Mouse (Mus musculus) embryonic facial prominence, embryonic 14.5 days (tissue): ENCODE results near the gene Bloc1s6. TPM values are rescaled to one million over a fixed set of nuclear protein-coding genes. Genes with fewer than 3 reads are reported as not detected.

Experiments
- ATAC-seq: fragments of 200-750 bp; cut with Nextera tagmentation; 2 replicates; pipeline ENCODE4 v1.8.0; 2017; ENCODE audit warnings: low read depth, moderate number of reproducible peaks, moderate TSS enrichment
- DNase-seq: peaks from one replicate; pipeline ENCODE4 v3.0.0-alpha.2; 2015; ENCODE audit warnings: low spot score
- H3K27ac ChIP-seq: fragments of 300-500 bp; sonication (generic); replicated peaks from 2 replicates; pipeline ENCODE4 v1.5.1; 2014; ENCODE audit warnings: low read depth, mild to moderate bottlenecking, low read length, moderate library complexity
- H3K27me3 ChIP-seq: fragments of 300-500 bp; sonication (generic); replicated peaks from 2 replicates; pipeline ENCODE4 v1.6.1; 2014; ENCODE audit warnings: low read length; ENCODE audit not compliant: control insufficient read depth, insufficient read depth
- H3K36me3 ChIP-seq: fragments of 300-500 bp; sonication (generic); 2 replicates; pipeline ENCODE4 v1.6.1; 2014; ENCODE audit warnings: low read length, mixed read lengths; ENCODE audit not compliant: control insufficient read depth, insufficient read depth
- H3K4me1 ChIP-seq: fragments of 300-500 bp; sonication (generic); 2 replicates; pipeline ENCODE4 v1.6.1; 2014; ENCODE audit warnings: antibody characterized with exemption, low read length; ENCODE audit not compliant: control insufficient read depth, insufficient read depth
- H3K4me2 ChIP-seq: fragments of 300-500 bp; sonication (generic); 2 replicates; pipeline ENCODE4 v1.6.1; 2014; ENCODE audit warnings: low read depth, mild to moderate bottlenecking, low read length, moderate library complexity, mixed read lengths
- H3K4me3 ChIP-seq: fragments of 300-500 bp; sonication (generic); 2 replicates; pipeline ENCODE4 v1.5.1; 2014; ENCODE audit warnings: low read depth, mild to moderate bottlenecking, low read length
- H3K9ac ChIP-seq: fragments of 300-500 bp; sonication (generic); 2 replicates; pipeline ENCODE4 v1.6.1; 2014; ENCODE audit warnings: low read depth, mild to moderate bottlenecking, low read length, moderate library complexity, mixed read lengths
- H3K9me3 ChIP-seq: fragments of 300-500 bp; sonication (generic); 2 replicates; pipeline ENCODE4 v1.6.1; 2016; ENCODE audit warnings: low read length; ENCODE audit not compliant: control insufficient read depth
- WGBS: fragments of 180-500 bp; shearing (Covaris S2); extraction: QIAGEN DNeasy Blood & Tissue Kit; methylation state at CpG from one replicate; pipeline ENCODE4 v1.1.7; 2014; 5-methylcytosine and 5-hydroxymethylcytosine counted together
- polyA plus RNA-seq: library from polyadenylated mRNA; unstranded; fragments of >200 nt; fragmentation: Nextera tagmentation; extraction: Ambion mirVana; gene quantifications from 2 replicates; pipeline ENCODE4 v1.2.1, GENCODE M21; 2014

Gene Bloc1s6
- polyA plus RNA-seq, 1 experiment from 2014 or later, result 41.5 TPM

DNA sequence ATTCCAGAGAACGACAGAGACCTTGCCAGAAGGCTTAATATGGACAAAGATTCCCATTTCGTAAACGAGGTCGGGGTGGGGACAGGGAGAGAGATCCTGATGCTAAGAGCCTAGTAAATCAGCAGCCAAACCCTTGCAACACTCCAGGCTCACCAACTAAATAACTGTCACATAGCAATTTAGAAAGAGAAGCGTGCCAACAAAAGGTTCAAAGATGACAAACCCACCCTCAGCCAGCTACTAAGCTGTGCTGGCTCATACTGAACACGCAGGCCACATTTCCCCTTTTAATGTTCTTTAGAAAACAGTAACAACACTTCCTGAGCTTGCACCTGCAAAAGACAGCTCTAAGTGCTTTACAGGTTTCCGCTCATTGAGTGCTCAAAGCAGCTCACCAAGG lies 51.0 kb downstream of the Bloc1s6 start:
- H3K9me3 ChIP-seq, result no peaks in the 10 kb centered on the region
- no peaks in the 10 kb centered on the region for H3K27me3 ChIP-seq
- no peaks in the 10 kb centered on the region for H3K36me3 ChIP-seq
- no peak overlapping the region for H3K9ac ChIP-seq
- H3K27ac ChIP-seq, result no peak overlapping the region
- H3K4me3 ChIP-seq, result no peak overlapping the region
- no peaks in the 10 kb centered on the region for H3K4me1 ChIP-seq
- H3K4me2 ChIP-seq, result no peak overlapping the region
- 82% methylated on average over 7 of the region's 7 CpGs for WGBS
- DNase-seq (no peak), ATAC-seq (no peak)

DNA sequence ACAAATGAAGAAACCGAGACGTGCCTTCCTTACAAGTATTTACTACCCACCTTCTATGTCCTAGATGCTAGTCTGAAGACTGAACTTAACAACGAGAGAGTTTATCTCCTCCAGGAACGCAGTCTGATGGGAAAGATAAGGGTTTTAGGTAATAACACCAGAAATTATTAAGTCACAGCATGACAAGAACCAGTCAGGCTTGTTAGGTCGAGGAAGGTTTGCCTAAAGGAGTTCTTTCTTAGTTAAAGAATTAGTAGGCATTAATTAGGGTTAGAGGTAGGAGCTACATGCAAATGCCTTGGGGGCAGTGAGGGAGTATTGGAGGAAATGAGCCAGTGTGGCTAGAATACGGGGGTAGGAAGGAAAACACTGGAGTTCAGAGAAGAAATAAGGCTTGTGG lies 51.4 kb downstream of the Bloc1s6 start:
- no peaks in the 10 kb centered on the region for H3K4me1 ChIP-seq
- H3K4me2 ChIP-seq, result no peak overlapping the region
- ATAC-seq (no peak), DNase-seq (no peak)
- H3K4me3 ChIP-seq, result no peak overlapping the region
- no peaks in the 10 kb centered on the region for H3K36me3 ChIP-seq
- H3K9ac ChIP-seq, result no peak overlapping the region
- no peaks in the 10 kb centered on the region for H3K27me3 ChIP-seq
- no peak overlapping the region for H3K27ac ChIP-seq
- WGBS, result 58% methylated on average over 6 of the region's 6 CpGs
- no peaks in the 10 kb centered on the region for H3K9me3 ChIP-seq

Other genes with a start within 250 kb of the Bloc1s6 start
- 97.0 and 127 TPM in 2 replicates for gene Gatm, start 127.2 kb upstream of the Bloc1s6 start, polyA plus RNA-seq
- 0.47 TPM in 1 of 2 replicates, not detected in the other for gene AA467197, start 101.5 kb upstream of the Bloc1s6 start, polyA plus RNA-seq
- gene Slc30a4, start 35.8 kb upstream of the Bloc1s6 start, polyA plus RNA-seq, result 16.8 and 17.2 TPM in 2 replicates
- gene Sqor, start 26.7 kb downstream of the Bloc1s6 start, polyA plus RNA-seq, result 7.9 and 8.5 TPM in 2 replicates